Mouse (Mus musculus) layer of hippocampus, postnatal 14 days (tissue): Measurements from ENCODE around the gene Hhipl1. TPM values are rescaled to one million over a fixed set of nuclear protein-coding genes. Genes with fewer than 3 reads are reported as not detected.

Source experiments
- DNase-seq, 2 experiments: peaks; one replicate each; pipeline ENCODE4 v3.0.0; 2021 to 2022; ENCODE audit warnings: low spot score in 2 of 2, mixed read lengths in 1 of 2
- total RNA-seq, 2 experiments: library from RNA; stranded (reverse); gene quantifications; 2 replicates each; pipeline ENCODE4 v1.2.3; 2021

Hhipl1 gene
- total RNA-seq, 2 experiments from 2014 or later = 4.1 to 5.2 TPM

DNA sequence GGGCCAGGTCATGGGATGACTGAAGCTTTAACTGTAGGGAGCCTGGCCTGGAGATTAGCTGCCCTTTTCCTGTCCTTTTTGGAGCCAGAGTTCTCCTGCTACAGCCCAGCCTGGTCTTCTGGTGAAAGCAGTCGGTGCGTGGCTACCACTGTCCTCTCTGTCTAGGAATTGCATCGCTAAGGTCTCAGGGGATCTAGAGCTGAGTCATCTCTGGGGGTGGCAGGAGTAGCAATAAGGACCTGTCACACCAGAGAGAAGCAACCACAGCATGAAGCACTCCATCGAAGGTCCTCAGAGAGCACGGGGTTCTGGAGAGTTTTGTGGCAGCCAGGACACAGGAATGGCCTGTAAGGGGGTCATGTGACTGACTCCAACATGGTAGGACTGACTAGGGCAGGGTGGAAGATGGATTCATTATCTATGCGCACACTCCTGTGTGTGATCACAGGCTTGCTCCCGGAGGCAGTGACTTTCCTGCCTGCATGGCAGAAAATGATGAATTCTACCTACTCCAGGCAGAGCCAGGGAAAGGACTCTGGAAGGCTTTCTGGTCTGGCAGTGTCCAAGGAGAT lies 4.5 kb downstream of the Hhipl1 start:
- DNase-seq = no peak

DNA sequence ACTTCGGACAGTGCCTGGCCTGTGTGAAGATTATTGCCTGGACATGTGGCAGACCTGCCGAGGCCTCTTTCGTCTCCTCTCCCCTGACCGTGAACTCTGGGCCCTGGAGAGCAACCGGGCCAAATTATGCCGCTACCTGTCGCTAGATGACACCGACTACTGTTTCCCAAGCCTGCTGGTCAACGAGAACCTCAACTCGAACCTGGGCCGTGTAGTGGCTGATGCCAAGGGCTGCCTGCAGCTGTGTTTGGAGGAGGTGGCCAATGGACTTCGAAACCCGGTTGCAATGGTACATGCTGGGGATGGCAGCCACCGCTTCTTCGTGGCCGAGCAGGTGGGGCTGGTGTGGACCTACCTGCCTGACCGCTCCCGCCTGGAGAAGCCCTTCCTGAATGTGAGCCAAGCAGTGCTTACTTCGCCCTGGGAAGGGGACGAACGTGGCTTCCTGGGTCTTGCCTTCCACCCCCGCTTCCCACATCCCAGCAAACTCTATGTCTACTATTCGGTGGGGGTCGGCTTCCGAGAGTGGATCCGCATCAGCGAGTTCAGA lies 5.7 kb downstream of the Hhipl1 start:
- no peak for DNase-seq

GRCm38 (mm10) chr12:108312432-108312851 lies 6.4 kb downstream of the Hhipl1 start:
- no peak for DNase-seq

DNA sequence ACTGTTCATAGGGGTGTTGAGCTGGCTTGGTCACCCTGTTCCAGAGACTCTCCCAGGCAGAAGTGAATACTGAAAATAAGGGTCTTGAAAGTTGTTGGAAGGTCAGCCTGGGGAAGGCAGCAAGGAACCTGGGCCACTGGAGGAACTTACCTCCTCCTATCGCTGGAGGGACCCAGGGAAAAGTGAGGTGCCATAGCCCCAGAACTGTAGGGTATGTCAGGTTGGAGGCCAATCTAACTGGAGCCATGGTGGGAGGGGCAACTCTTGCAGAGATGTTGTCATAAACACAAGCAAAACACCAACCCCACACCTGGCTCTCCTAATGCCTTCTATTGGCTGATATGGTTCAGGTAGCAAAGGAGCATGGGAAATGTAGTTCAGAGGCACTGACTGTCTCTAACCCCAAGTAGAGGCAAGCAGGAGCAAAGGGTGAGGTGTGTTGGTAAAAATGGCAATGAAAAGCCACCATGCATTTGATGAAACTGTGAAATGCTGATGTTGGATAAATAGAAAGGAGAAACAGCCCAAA lies 7.2 kb downstream of the Hhipl1 start:
- DNase-seq = no peak

- DNase-seq = no peak
Measured at GRCm38 (mm10) chr12:108315818-108316217, 9.7 kb downstream of the Hhipl1 start.

GRCm38 (mm10) chr12:108316655-108317054 lies 10.6 kb downstream of the Hhipl1 start:
- DNase-seq = no peak

GRCm38 (mm10) chr12:108317201-108317738 lies 11.2 kb downstream of the Hhipl1 start:
- DNase-seq = no peak

DNA sequence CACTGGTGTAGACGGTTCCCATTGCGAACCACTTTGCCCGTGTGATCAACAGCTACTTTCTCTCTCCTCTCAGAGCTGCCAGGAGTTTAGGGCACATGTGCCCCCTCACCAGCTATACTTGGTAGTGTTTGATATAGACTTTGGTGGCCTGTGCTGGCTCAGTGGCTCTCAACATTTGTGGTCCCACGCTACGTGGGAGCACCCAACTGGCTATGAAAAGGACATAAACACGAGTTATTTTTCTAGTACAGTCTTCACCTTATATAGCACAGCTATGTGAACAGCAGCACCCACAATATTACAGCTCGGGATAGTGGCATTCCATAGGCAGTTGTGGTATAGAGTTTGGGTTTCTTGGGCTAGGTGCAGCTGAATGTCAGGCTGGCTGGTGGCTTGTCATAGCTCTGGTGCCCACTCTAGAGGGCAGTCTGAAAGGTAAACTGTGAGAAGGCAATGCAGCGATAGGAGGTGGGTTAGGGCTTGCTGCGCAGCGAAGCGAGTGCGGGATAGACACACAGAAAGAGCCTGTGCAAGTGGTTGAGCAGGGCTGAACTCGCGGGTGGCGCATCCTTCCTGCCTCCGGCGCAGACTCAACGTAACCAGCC lies 11.9 kb downstream of the Hhipl1 start:
- no peak for DNase-seq

GRCm38 (mm10) chr12:108318499-108318898 lies 12.4 kb downstream of the Hhipl1 start:
- DNase-seq = no peak

DNA sequence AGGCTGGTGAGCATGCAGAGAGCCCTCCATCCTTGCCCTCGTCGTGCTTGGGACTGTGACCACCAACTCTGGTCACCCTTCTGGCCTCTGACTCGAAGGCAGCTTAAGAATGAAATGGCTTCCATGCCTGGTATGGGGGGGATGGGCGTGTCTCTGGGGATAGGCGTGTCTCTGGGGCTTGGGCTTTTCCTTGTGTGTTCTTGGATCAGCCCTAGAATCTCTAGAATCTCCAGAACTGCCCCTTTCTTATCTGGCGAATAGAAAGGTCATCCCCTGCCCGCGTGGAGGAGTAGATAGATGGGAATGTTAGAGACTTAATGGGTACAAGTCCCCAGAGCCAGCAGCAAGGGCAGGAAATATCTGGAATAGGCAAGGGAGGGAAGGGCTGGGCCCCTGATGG lies 14.0 kb downstream of the Hhipl1 start:
- no peak for DNase-seq

- peak in 1 of 2 experiments; percentile 76 for DNase-seq
Measured at GRCm38 (mm10) chr12:108326401-108326800, 20.3 kb downstream of the Hhipl1 start.

- peak; percentile 87 to 89 for DNase-seq
Measured at GRCm38 (mm10) chr12:108327889-108328491, 21.9 kb downstream of the Hhipl1 start.

- DNase-seq = peak; percentile 84 to 86
Measured at GRCm38 (mm10) chr12:108333056-108333455, 27.0 kb downstream of the Hhipl1 start.

- DNase-seq = no peak
Measured at GRCm38 (mm10) chr12:108333481-108333882, 27.4 kb downstream of the Hhipl1 start.

GRCm38 (mm10) chr12:108333895-108334445 lies 27.9 kb downstream of the Hhipl1 start, which contains the start of gene Cyp46a1:
TSS of gene Cyp46a1 (plus strand) at chr12:108334381.
- DNase-seq = peak; percentile 99 to 100

GRCm38 (mm10) chr12:108334529-108334928 lies 28.5 kb downstream of the Hhipl1 start:
- peak in 1 of 2 experiments; percentile 29 for DNase-seq

DNA sequence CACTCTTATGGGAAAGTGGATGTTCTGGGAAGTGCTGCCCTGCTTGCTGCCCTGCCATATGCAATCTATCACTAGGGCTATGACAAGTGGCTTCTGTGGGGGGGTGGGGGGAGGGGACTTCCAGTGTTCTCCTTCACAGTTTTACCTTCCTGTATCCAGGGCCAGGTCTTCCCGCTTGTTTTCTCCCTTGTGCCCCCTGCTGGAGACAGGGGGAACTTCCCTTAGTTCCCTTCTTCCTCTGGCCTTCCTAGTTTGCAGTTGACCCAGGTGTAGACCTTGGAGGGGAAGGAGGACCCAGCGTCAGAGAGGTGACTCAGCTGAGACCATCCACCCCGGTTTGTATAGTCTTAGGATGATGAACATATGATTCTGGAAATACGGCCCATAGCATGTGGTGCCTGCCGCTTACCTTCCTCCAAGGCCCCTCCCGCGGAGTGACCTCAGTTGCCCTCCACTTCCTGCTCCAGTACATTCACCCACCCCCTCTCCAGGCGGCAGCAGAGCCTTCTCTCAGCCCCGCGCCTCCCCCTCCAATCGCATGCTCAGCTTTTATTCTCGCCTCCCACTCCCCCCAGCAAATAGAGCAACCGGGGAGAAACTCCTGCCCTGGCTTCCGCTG lies 32.6 kb downstream of the Hhipl1 start:
- peak in 1 of 2 experiments; percentile 41 for DNase-seq

DNA sequence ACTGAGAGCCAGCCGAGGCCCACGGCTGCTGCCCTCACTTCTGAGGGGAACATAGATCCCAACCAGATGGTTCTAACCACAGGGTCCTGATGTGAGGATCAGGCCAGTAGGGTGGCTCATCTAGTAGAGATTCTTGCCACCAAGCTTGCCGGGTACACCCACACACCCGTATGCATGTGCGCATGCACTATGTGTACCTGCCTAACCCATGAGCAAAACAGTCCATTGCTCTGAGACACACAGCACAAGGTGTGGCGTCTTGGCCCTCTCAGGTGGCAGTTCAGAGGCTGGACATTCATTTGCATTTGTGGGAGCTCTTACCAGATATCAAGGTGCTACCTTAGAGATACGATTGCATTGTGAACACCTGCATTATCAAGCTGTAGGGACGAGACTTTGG lies 42.1 kb downstream of the Hhipl1 start:
- DNase-seq = no peak

DNA sequence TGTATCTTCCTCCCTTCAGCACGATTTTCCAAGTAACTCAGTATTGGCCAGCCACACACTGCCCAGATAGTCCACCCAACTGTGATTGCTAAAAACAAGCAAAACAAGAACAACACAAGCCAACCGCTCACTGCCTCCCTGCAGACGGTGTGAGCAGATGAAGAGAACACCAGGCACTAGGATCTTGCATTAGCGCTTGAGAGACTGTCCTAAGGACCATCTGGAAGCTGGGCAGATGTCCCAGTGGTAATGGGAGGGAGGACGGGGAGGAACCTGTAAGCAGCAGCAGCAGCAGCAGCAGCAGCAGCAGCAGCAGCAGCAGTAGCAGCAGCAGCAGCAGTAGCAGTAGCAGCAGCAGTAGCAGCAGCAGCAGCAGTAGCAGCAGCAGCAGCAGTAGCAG lies 43.0 kb downstream of the Hhipl1 start:
- DNase-seq = peak; percentile 43

DNA sequence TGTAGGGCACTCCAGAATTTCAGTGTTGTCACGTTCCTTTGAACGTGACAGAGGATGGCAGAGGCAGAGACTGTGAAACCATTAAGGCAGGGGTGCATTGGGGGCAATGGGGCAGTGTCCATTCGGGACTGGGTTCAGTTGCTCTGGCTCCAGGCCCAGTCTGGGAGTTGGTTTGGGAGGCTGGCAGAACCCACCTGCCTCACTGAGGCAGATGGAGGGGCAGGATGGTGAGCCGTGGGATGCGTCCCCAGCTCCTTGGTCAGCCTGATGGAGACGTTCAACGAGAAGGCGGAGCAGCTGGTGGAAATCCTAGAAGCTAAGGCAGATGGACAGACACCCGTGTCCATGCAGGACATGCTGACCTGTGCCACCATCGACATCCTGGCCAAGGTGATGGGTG lies 44.9 kb downstream of the Hhipl1 start:
- no peak for DNase-seq
